Mouse (Mus musculus) megakaryocyte, embryonic 14.5 days (primary cell): ENCODE measurements around the gene AU040320.

Experiments
- FLI1 ChIP-seq: IDR thresholded peaks from 2 replicates; pipeline ENCODE4 v1.6.1; 2012; ENCODE audit warnings: low read length, inconsistent platforms, mixed read lengths
- GATA1 ChIP-seq: IDR thresholded peaks from 3 replicates; pipeline ENCODE4 v1.6.1; 2012; ENCODE audit warnings: mixed read lengths, low read length, inconsistent platforms, borderline replicate concordance

- TF ChIP-seq GATA1 (no peak), FLI1 (no peak)
Measured at GRCm38 (mm10) chr4:126792341-126793102, 39.2 kb downstream of the AU040320 start.
